Mouse (Mus musculus): ENCODE measurements around the gene Mroh2b.

The Mroh2b gene

DNA sequence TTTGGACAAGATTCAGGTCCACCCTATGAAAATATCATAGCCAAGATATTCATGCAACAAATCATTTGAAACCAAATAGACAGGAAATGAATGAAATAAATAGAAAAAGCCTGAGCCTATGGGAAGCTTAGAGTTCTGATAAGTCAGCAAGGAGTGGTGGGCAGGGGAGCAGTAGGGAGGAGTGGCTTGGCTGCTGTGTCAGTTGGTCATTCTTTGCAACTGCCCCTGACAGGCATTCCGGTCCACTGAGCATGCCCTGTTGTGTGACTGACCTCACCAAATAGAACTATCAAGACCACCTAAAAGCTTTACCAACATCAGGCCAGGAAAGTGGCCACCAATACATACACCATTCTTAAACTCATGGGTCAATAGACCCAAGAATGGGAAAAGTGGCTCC, at the start of gene Mroh2b:
Mroh2b (plus strand) TSS at position 301 of the 400 bp plus-strand sequence.
- DNase-seq: no peak

DNA sequence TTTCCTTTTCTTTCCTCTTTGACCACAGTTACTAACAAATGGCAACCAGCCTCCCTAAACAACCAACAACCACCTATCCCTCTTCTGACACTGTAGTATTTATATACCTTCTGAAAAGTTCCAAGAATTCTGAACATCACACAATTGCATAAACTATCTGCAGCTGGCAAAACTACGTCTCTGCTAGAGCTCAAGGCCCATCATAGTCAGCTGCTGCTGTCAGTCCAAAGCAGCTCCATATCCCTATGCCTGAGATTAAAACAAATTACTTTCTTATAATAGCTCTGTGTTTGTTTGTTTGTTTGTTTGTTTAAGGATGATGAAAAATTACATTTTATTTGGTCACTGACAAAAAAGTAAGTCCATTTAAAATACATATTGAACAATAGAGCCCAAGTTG, 48.5 kb upstream of the Mroh2b start:
- no peak for DNase-seq

DNA sequence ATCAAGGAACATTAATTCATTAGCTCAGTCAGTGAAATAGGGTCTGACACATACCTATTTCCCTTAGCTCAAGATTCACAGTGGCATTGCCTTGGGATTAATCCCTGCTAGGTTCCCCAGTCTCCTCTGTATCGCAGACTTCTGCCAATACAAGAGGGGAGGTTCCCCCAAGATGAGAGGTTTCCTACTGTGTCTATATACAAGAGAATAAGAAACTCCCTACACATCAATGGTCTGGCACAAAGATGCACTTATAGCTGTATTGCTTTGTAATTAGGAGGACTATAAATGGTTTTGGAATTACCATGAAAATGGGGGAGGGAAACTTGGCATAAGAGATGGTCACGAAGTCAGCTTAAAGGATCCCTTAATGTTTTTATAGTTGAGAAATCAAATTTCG, 3.6 kb upstream of the Mroh2b start:
- no peak for DNase-seq

DNA sequence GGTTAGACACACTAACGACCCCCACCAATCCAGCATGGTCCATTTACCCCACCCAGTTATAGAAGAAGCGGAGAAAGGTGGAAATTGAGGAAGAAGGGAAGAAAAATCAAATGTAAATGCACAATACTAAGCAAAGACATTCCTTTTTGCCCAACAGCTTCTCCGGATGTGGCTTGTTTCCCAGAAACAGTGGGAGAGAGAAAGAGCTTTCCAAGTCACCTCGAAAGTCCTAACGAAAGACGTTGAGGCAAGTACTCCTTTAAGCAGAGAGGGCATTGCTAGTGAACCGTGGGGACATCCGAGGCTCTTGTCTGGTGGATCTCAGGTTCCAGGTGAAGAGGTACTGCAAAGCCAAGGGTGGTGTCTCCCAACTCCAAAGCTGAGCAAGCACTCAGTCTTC, 36.2 kb downstream of the Mroh2b start:
- no peak for DNase-seq

DNA sequence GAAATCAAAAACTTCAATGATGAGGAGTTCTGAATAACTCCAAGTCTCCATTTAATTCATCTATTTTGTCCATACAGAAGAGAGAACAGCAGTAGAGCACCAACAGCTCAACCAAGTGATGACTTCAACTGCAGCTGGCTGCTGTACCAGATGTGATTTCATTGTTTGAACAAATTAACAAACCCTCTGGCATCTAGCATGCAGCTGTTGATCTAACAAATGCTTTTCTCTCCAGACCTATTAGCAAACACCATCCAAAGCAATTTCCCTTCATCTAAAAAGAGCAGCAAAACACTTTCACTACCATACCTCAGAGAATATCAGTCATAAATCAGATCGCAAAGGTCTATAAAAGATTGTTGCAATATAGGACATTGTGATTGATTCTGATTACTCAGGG, 74.8 kb downstream of the Mroh2b start:
- DNase-seq: no peak

DNA sequence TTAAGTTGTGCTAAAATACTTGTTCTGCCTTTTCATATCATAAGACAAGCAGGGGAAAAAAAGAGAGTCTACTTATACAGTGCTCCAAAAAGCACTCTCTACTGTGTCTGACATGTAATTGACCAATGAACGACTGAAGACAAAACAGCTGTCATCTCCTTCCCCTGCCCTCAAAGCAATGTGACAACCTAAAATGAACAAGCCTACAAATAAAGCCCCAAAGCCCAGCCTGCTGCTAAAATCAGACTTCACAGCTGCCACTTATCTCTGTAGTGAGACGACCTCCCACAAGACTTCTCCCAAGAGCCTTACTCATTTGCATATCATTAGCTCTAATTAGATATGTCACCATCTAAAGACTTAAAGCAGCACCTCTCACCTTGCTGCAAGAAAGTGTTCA, 104.4 kb downstream of the Mroh2b start:
- DNase-seq: no peak

DNA sequence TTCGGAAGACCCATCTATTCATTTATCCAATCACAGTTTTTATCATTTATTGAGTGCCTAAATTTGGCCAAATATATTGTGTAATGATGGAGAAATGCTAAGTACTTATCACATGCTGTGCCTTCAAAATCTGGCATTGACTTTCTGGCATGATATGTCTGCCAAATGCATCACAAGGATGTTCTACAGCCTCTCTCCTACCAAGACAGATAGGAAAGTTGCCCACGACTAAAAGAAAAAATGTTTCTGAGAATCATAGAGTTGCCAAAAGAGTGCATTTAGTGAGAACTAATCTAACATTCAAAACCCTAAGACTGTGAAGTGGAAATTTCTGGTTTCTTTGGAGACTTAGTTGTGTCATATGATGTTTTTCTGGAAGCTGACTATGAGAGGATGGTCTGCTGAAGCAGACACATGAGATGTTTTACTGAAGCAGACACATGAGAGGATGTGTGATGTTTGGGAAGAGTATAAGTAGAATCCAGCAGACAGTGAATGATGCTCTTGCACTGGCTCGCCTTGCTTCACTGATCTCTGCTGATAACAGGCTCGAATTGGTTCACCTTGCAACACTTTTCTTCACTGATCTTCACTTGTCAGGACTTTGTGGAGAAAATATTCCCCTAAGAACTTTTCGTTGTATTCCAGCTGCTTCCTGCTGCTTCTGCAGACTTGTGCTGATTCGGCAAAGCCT, 105.1 kb downstream of the Mroh2b start:
- no peak for DNase-seq

DNA sequence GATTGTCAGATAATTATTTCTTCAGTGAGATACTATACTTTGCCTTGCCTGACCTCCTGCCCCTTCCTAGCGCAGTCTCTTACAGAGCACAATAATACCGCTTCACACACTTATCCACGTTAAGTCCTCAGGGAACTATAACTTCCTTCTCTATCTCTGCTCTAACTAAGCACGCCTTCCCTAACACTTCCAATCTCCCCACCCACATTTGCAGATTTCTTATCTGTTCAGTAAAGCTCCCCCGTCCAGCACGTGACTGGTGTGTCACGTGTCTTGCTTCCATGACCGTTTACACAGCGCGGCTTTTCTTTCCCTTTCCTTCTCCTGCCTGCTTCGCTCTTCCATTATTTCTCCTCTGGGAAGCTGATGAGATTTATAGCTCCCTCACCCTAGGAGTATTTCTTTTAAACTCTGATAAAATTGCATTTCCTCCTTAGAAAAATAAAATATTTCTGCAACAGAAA, 111.1 kb downstream of the Mroh2b start:
- DNase-seq: no peak

All from cerebellum, adult 8-10 months (tissue).